Mouse (Mus musculus) liver, embryonic 14 days (tissue): Measurements from ENCODE around the gene Ldha. TPM values are rescaled to one million over a fixed set of nuclear protein-coding genes. Genes with fewer than 3 reads are reported as not detected.

Source experiments
- polyA plus RNA-seq: library from polyadenylated mRNA; depleted of rRNA; stranded (reverse); fragments of >200 nt; gene quantifications from 2 replicates; pipeline ENCODE4 v1.2.3, GENCODE M21; 2012; rRNA removed

The Ldha gene
- polyA plus RNA-seq: 348 and 395 TPM in 2 replicates

DNA sequence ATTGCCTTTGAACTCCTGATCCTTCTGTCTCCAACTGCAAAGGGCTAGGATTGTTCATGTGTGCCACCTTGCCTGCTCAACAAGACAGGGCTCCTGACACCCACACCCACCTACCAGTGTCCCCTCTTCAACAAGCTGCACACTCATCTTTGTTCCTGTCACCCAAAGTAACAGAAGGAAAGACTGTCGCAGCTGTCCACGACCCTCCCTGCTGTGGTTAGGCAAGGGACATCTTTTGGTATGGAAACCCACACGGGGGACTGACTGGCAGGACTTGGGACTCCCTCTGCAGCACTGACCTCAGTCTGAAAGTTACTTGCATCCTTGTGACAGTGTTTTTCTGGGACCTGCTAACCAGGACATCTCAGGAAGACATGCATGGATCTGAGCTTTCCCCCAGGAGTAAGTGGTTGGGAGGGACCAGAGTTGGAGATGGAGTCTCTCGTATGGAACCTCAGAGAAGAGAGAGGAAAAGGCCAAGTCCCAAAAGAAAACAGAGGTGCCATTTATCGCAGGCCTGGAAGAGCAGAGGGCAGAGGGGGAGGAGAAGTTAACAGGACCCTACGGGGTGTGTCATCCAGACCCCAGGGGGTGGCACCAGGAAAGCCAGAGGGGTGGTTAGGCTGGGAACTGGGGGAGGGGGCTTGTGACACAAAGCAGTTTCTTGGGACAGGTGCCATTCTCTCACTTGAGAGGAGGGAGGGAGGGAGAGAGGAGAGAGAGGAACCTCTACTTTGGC is at the start of gene Ldha:
TSS of gene Ldha (plus strand) at position 689 of the 739 bp plus-strand sequence.

DNA sequence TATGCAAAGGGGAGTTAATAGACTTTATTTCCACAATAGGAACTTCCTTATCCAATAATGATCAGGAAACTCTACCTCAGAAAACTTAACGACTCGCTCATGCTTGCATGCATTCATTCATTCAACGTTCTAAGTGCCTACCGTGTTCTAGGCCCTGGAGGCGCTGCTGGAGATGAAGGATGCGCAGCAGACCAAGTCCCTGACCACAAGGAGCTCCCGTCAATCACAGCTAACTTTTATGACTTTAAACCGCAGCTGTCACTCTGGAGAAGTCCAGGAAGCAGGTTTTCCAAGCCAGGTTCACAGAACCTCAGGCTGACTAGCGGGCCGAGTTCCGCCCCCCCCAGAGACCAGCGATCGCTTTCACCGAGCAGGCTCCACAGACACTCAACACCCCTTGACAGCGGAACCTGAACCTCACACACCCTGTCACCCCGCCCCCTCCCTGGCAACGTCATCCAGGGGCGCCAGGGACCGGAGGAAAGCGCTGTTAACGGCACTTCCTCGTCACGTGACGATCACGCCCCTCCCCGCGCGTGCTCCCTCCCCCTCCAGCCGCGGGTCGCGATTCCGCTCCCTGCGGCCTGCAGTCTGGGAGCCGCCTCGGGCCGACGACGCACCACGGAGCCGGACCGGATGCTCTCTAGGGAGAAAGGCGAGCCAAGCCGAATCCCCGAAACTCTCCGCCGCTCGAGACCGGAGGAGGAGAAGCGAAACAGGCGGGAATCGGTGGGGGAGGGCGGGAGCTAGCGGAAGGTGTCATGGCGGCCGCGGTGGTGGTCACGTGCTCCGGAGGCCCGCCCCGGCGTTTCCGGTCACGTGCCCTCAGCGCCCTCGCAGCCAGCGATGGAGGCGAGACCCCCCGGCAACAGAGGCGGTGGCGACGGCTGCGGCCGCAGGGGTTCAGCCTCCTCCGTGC is 45.7 kb upstream of the Ldha start, which contains the start of the genes Hps5 and Gtf2h1:
TSS of gene Hps5 (minus strand) at position 778 of the 919 bp plus-strand sequence.
TSS of gene Gtf2h1 (plus strand) at position 817 of the 919 bp plus-strand sequence.

DNA sequence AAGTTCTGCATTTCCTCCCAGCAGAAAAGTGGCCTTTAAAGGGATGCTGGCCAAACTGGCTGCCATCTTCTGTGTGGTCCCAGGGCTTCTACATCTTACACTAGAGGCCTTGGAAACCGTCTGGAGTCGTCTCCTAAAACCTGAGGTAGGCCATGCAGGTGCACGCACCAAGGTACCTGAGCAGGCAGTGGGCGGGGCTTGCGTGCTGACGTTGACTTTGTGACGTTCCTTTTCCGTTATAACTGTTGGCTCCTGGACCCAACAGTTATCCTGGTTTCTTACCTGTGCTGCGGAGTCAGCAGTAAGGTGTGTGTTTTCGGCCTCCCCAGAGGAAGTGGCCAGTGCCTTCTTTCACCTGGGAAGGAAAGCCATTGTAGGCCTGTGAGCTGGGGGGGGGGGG is 19.7 kb downstream of the Ldha start, which contains the start of gene Ldhc:
TSS of gene Ldhc (plus strand) at position 208 of the 400 bp plus-strand sequence.

Other genes with a start within 250 kb of the Ldha start
- gene Sergef, start 201.7 kb upstream of the Ldha start, polyA plus RNA-seq: 3.4 and 3.6 TPM in 2 replicates
- gene Tph1, start 168.9 kb upstream of the Ldha start, polyA plus RNA-seq: not detected in 2 replicates
- 6.5 and 7.4 TPM in 2 replicates for gene Saal1, start 130.8 kb upstream of the Ldha start, polyA plus RNA-seq
- gene Saa3, start 125.8 kb upstream of the Ldha start, polyA plus RNA-seq: 1.2 and 1.7 TPM in 2 replicates
- gene Saa4, start 108.9 kb upstream of the Ldha start, polyA plus RNA-seq: 7.1 and 7.3 TPM in 2 replicates
- gene Saa1, start 98.5 kb upstream of the Ldha start, polyA plus RNA-seq: not detected in 2 replicates
- not detected in 2 replicates for gene Saa2, start 89.7 kb upstream of the Ldha start, polyA plus RNA-seq
- 6.5 and 7.5 TPM in 2 replicates for gene Hps5, start 45.4 kb upstream of the Ldha start, polyA plus RNA-seq
- gene Gtf2h1, start 45.4 kb upstream of the Ldha start, polyA plus RNA-seq: 14.1 and 16.0 TPM in 2 replicates
- gene Ldhc, start 19.7 kb downstream of the Ldha start, polyA plus RNA-seq: 0.16 TPM in 2 replicates
- gene Tsg101, start 78.5 kb downstream of the Ldha start, polyA plus RNA-seq: 16.2 and 22.1 TPM in 2 replicates
- gene Uevld, start 117.1 kb downstream of the Ldha start, polyA plus RNA-seq: 4.0 and 4.6 TPM in 2 replicates
- not detected in 2 replicates for gene Gm9999, start 142.1 kb downstream of the Ldha start, polyA plus RNA-seq
- 6.1 and 7.1 TPM in 2 replicates for gene Spty2d1, start 166.9 kb downstream of the Ldha start, polyA plus RNA-seq
- 12.0 and 13.4 TPM in 2 replicates for gene Tmem86a, start 209.1 kb downstream of the Ldha start, polyA plus RNA-seq